Mouse (Mus musculus) MEL (cell line): ENCODE results near the gene Olfr1427.

Experiments
- CTCF ChIP-seq, 3 experiments: IDR thresholded peaks in 2 of 3; conservative IDR thresholded peaks in 1 of 3; 2 replicates each; pipeline ENCODE4 v1.5.1; 2011 to 2012; ENCODE audit warnings: low read length in 3 of 3, low read depth in 2 of 3, mild to moderate bottlenecking in 2 of 3, improper control_type of control experiment in 1 of 3, inconsistent platforms in 1 of 3, mixed read lengths in 1 of 3, moderate library complexity in 1 of 3; ENCODE audit not compliant: control insufficient read depth in 1 of 3, insufficient read depth in 1 of 3, poor library complexity in 1 of 3, severe bottlenecking in 1 of 3
- ELF1 ChIP-seq: IDR thresholded peaks from 2 replicates; pipeline ENCODE4 v1.6.1; 2014; ENCODE audit warnings: low read depth, mild to moderate bottlenecking, inconsistent platforms, low read length, improper control_type of control experiment, moderate library complexity
- EP300 ChIP-seq, 2 experiments: IDR thresholded peaks; 2 replicates each; pipeline ENCODE4 v1.6.1; 2011; ENCODE audit warnings: improper control_type of control experiment in 2 of 2, low read length in 2 of 2, low read depth in 1 of 2, mild to moderate bottlenecking in 1 of 2
- GATA1 ChIP-seq: IDR thresholded peaks from 2 replicates; pipeline ENCODE4 v1.6.1; 2011; ENCODE audit warnings: low read depth, low read length, improper control_type of control experiment
- HCFC1 ChIP-seq: IDR thresholded peaks from 2 replicates; pipeline ENCODE4 v1.6.1; 2012; ENCODE audit warnings: low read depth, mild to moderate bottlenecking, inconsistent platforms, low read length, improper control_type of control experiment, moderate library complexity
- MAFK ChIP-seq: IDR thresholded peaks from 2 replicates; pipeline ENCODE4 v1.6.1; 2011; ENCODE audit warnings: low read depth, mild to moderate bottlenecking, low read length, improper control_type of control experiment, borderline replicate concordance
- MYC ChIP-seq: IDR thresholded peaks from 2 replicates; pipeline ENCODE4 v1.6.1; 2011; ENCODE audit warnings: low read depth, mild to moderate bottlenecking, low read length, improper control_type of control experiment, moderate library complexity
- USF1 ChIP-seq: IDR thresholded peaks from 2 replicates; pipeline ENCODE4 v1.6.1; 2014; ENCODE audit warnings: low read depth, mild to moderate bottlenecking, inconsistent platforms, low read length, improper control_type of control experiment, moderate library complexity
- USF2 ChIP-seq, 2 experiments: IDR thresholded peaks; 2 replicates each; pipeline ENCODE4 v1.6.1; 2011 to 2012; ENCODE audit warnings: improper control_type of control experiment in 2 of 2, low read length in 2 of 2, borderline replicate concordance in 1 of 2, inconsistent platforms in 1 of 2, low read depth in 1 of 2, mild to moderate bottlenecking in 1 of 2; ENCODE audit not compliant: insufficient read depth in 1 of 2
- ZMIZ1 ChIP-seq: IDR thresholded peaks from 2 replicates; pipeline ENCODE4 v1.6.1; 2012; ENCODE audit warnings: low read depth, mild to moderate bottlenecking, inconsistent platforms, low read length, improper control_type of control experiment, moderate library complexity
- ZNF384 ChIP-seq: IDR thresholded peaks from 2 replicates; pipeline ENCODE4 v1.6.1; 2012; ENCODE audit warnings: low read depth, mild to moderate bottlenecking, inconsistent platforms, low read length, improper control_type of control experiment

DNA sequence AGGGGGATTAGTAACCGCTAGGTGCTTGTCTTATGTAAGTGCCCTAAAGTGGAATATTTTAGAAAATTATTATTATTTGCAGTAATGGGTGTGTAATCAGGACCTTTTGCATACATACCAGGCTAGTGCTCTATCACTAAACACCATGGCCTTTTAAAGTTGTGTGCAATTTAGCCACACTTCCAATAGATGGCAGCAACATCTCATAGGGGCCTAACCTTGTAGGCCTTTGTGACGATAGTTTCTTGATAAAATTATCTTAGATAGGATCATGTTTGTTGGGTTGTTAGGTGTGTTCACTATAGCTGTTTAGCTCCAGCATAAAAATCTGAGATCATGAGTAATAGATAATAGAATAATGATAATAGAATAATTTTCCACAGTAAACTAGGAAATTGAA lies 31.2 kb upstream of the Olfr1427 start:
- TF ChIP-seq USF1: no peak
- TF ChIP-seq MYC: no peak
- peak in 2 of 3 experiments; percentile 38 to 46; a peak in 4 of 6 replicates for TF ChIP-seq CTCF (IDR thresholded peaks at IDR 0.05 in 2 of 3, conservative IDR thresholded peaks at IDR 0.05 in 1 of 3; ENCODE audit: control insufficient read depth in 1 of 3, insufficient read depth in 1 of 3, low read depth in 2 of 3, low read length in 3 of 3, poor library complexity in 1 of 3, severe bottlenecking in 1 of 3)
- TF ChIP-seq USF2 (IDR thresholded peaks at IDR 0.05; ENCODE audit: borderline replicate concordance in 1 of 2, insufficient read depth in 1 of 2, low read depth in 1 of 2, low read length in 2 of 2): no peak
- TF ChIP-seq GATA1: no peak
- no peak for TF ChIP-seq EP300 (IDR thresholded peaks at IDR 0.05; ENCODE audit: low read depth in 1 of 2, low read length in 2 of 2)
- TF ChIP-seq ZMIZ1: no peak
- TF ChIP-seq ELF1: no peak
- TF ChIP-seq ZNF384: no peak
- TF ChIP-seq MAFK: no peak
- TF ChIP-seq HCFC1: no peak
